Mouse (Mus musculus) 416B (cell line): Measurements from ENCODE around the gene Olfr711.
A peak's percentile ranks its signal among the peaks of the same experiment; 100 is the strongest.
"Not testable (repeated sequence)": the region's sequence is repeated elsewhere in the genome, so short reads cannot be mapped to it uniquely, and the experiment has no call there.

Source experiments
- DNase-seq: peaks from one replicate; pipeline ENCODE4 v3.0.0; 2011; ENCODE audit warnings: low read depth

Gene Olfr711

DNA sequence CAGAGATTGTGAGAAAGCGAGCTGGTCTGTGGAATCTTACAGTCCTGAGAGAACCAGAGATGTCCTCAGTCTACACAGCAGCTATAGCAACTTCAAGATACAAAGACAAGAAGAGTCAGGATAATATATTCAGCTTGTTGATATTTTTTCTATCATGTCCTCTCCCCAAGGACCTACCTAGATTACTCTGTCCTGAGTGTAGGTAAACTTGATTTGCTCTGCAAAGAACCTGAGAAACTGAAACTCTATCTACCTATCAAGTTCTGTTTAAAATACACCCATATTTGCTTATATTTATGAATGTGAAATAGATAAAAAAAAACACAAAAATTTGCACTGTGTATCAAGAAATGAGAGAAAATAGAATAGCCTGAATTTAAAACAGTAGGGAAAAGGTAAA, at the start of gene Olfr711:
Olfr711 (minus strand) TSS at position 101 of the 400 bp plus-strand sequence.
- DNase-seq = no peak

DNA sequence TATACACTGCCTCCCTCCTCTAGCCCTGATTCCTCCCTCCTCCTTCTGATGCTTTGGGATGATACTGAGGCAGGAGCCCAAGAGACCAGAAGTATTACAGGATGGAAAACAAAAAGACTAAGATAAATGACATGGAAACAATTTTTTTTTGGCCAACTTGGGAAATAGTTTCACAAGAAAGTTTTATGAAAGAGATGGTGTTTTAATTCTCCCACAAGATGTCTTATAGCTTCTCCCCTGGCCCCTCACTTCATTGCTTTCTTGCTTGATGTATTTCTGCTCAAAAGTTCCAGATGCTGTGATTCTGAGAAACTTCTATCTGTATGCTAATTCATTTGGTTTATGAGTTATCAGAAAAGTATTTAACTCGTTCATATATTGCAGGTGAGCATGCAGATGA, 30.7 kb upstream of the Olfr711 start, which contains the start of gene Olfr2:
Olfr2 (minus strand) TSS at position 101 of the 400 bp plus-strand sequence.
- DNase-seq = no peak

DNA sequence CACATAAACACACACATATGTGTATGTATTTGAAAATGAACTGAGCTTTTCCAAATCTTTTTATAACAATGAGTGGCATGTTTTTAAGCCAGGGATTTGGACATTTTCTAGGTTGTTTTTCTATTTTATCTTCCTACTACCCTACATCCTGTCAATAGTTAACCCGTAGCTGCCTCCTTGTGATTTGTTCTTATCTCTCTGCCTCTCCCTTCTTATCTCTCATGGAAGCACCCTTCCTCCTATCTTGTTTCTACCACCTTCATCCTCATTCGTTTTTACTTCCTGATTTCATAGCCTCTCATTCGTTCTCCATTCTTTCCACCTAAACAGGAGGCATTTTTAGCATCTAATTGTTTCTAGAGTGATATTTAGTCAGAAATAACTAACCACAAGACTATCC, 28.9 kb upstream of the Olfr711 start:
- DNase-seq = peak; percentile 1

- peak; percentile 48 for DNase-seq
Measured at GRCm38 (mm10) chr7:107000798-107001197, 25.5 kb upstream of the Olfr711 start.

GRCm38 (mm10) chr7:106985236-106985635, 10.0 kb upstream of the Olfr711 start:
- no peak for DNase-seq

DNA sequence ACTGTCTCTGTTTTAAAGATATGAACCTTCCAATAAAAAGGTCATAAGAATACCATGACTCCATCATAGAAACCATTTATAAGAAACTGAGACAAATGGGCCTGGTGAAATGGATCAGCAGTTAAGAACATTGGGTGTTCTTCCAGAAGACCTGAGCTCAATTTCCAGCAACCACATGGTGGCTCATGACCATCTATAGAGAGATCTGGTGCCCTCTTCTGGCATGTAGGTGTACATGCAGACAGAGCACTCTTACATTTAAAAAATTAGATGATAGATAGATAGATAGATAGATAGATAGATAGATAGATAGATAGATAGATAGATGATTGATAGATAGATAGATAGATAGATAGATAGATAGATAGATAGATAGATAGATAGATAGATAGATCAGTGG, 7.8 kb downstream of the Olfr711 start:
- DNase-seq = peak; percentile 61

- DNase-seq = no peak
Measured at GRCm38 (mm10) chr7:106963837-106964236, 11.4 kb downstream of the Olfr711 start, which contains the start of gene Olfr6. Gene Olfr6, minus strand, starts transcription at chr7:106963937.

DNA sequence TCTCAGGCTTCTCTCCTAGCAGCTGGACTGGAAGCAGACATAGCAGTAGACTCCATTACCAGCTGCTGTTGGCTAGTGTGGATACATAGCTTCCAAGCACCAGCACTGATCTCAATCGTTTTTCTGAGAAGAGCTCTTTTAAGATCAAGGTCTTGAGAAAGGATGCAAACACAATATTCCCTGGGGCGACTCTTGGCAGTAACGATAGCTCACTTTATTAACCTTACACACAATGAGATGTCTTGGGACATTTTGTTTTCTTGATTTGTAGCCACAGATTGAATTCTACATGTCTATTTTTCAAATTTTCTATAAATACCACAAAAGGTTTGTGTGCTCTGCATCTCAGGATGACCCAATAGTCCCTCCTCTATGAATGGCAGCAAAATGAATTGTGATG, 27.0 kb downstream of the Olfr711 start, which contains the start of gene Olfr710:
Olfr710 (minus strand) TSS at position 101 of the 400 bp plus-strand sequence.
- DNase-seq = no peak

- no peak for DNase-seq
Measured at GRCm38 (mm10) chr7:106932119-106932518, 43.1 kb downstream of the Olfr711 start, which contains the start of gene Olfr709-ps1. Gene Olfr709-ps1, minus strand, starts transcription at chr7:106932219.

GRCm38 (mm10) chr7:106920961-106921360, 54.3 kb downstream of the Olfr711 start:
- DNase-seq = not testable (repeated sequence)
